Mouse (Mus musculus) kidney, postnatal 36 days (tissue): ENCODE results near the gene Ajuba.
"Not testable (repeated sequence)": the region's sequence is repeated elsewhere in the genome, so short reads cannot be mapped to it uniquely, and the experiment has no call there.

Source experiments
- DNase-seq, 2 experiments: peaks; one replicate each; pipeline ENCODE4 v3.0.0; 2021 to 2022; ENCODE audit warnings: mixed read lengths in 2 of 2

Gene Ajuba

DNA sequence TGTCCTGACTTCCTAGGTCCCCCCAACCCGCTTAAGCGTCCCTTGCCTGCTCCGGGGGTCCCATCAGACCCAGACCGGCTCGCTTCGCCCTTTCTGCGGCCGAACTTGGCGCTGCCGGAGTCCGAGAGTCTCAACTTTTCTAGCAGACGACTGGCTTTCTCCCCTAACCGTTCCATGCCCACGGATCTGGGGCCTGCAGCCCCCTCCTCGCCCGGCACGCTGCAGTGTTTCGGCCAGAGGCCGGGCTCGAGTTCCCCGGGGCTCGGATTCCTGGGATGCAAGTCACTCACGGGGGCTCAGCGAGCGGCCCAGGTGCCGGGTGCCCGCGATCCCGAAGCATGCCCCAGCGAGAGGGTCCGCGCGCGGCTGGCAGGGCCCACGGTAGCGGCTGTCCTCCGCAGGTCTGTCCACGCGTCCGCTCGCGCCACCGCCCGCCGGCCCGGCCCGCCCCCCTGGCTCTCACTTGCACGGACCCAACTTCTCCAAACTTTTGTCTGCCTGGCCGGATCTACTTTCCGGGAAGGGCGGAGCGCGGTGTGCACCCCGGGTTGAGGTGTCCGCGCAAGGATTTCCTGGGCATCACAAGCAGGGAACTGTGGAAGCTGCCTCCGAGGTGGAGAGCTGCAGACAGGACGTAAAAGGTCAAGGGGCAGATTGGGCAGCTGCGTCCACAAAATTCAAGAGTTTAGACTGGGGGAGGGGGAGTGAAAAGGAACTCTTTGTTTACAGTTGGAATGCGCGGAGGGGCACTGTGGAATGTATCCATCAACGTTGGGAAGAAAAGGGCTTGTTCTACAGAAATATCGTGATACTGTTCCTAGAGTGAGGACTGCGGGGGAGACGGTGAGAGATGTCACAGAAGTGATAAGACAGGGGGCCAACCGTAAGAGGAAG is at the start of gene Ajuba:
Ajuba (minus strand) TSS at position 470 of the 894 bp plus-strand sequence.
- DNase-seq, result peak; percentile 94

DNA sequence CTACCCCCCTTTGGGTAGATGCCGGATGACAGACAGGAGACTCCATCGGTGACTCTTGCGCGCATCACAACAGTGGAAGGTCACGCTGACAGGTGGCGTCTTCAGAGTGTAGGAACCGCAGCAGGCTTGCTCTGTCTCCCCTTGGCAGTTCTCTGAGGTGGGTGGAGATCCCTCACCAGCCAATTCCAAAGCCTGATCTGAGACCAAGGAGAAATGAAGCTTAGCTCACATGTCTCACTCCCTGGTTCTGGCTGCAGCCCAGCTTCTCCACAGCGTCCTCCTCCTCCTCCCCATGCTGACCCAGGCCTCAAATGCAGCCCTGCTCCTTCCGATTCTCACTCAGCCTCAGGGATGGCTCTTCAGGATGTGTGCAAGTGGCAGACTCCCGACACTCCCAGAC is 47.6 kb upstream of the Ajuba start:
- DNase-seq, result no peak

DNA sequence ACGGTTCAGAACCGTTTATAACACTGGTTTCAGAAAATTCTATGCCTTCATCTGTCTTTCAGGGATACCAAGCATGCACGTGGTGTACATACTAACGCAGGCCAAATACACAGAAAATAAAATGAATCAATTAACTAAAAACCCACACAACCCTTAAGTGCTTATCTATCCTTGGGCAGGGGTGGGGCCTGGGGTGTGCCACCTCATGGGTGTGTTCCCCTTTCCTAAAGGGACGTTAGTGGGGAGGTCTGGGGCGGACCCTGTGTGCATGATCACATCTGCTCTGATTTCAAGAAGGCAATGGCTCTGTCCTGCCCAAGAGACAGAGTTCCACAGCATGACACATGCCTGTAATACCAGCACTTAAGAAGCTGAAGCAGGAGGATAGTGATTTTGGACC is 46.0 kb upstream of the Ajuba start:
- DNase-seq, result no peak

DNA sequence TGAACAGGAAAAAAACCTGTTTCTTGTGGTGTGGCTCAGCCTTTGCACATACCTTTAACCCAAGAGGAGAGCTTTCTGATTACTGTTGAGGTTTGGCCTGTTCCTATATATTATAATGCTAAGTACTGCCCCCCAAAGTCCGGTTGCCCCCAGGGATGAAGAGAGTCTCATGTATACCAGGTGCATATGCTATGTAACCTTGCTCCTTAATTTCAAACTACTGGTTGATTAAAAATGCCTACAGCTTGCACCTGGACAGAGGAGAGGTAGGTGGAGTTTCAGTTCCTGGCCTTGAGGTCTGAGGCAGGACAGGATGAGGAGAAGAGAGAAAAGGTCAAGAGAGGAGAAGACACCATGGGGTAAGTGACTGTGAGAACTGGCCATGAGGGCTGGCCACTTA is 43.8 kb upstream of the Ajuba start, which contains the start of gene Psmb11:
Psmb11 (plus strand) TSS at position 301 of the 400 bp plus-strand sequence.
- DNase-seq, result no peak

DNA sequence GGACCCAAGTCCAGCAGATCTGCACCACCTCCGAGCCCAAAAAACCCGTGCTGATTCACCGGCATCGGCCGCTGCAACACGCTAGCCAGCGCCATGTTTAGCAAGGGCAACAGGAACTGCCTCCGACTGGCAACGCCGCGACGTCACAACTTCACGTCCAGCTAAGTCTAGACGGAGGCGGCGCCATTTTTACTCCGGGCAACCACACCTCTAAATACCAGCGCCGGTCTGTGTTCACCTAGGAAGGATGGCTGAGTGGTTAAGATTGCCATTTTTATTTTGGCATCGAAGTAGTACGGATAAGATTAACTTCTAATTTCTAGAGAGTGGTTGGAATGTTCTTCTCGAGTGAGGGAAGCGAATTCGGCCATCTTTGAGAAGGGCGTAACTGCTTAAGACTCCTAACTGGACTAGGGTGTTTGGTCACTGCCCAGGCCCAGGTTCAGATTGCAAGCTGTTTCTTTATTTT is 40.6 kb upstream of the Ajuba start, which contains the start of gene Psmb5:
Psmb5 (minus strand) TSS at position 126 of the 469 bp plus-strand sequence.
- peak; percentile 92 for DNase-seq

DNA sequence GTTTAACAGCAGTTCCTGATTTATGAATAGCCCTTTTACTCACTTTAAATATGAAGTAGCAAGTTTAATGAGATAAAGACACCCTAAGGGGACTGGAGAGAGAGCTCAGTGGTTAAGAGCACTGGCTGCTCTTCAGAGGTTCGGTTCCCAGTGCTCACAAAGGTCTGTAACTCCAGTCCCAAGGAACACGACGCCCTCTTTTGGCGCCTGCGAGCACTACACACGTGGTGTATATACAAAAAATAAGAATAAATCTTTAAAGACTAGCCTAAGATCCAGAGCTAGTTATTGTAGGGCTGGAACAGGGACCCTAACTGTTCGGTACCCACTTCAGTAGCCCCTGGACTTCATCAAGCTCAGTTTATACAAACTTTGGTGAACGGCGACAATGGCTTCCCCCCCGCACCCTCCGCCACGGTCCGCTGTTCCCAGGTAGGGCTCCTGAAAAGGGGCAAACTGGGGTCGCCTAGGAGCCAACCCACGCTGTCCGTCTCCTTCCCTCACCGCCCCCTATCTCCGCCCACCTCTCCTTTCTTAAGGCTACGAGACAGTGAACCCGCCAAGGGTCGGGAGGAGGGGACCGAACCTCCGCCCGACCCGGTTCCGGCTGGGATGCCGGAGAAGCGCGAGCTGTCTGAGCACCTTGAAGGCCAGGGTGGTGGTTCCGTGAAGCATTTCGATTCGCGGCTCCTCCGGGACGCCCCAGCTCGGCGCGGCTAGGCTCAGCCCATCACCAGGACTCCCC is 40.0 kb upstream of the Ajuba start:
- DNase-seq, result peak in 1 of 2 experiments; percentile 34

DNA sequence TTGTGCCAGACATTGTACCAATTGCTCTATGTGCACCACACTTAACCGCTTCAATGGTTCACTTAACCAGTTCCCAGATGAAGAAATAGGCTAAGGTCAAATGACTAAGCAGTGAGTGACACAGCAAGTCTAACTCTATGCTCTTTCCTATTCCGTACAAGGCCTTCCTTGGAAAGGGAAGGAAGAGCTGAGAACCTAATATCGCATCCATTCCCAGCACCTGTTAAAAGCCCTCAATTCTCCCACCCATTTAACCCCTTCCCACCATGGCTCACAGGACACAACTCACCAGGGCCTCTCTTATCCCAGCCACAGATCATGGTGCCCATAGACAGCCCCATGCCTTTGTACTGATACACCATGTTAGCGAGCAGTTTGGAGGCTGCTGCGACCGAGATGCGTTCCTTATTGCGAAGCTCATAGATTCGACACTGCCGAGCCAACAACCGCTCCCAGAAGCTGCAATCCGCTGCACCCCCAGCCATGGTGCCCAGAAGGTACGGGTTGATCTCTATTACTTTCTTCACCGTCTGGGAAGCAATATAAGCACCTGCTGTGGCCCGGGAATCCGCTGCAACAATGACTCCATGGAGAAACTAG is 39.0 kb upstream of the Ajuba start:
- DNase-seq, result no peak

DNA sequence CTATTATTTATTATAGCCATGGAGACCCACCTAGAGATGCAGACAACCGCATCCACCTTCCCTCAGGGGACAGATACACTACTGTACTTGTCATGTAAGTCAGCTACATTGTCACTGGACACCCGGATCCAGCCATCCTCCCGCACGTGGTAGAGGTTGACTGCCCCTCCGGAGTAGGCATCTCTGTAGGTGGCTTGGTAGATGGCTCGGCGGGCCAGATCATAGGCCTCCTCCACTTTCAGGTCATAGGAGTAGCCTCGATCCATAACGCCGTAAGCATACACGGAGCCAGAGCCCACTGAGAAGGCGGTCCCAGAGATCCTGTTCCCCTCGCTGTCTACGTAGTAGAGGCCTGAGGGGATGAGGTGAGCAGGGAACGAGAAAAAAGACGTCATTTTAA is 36.8 kb upstream of the Ajuba start:
- DNase-seq, result not testable (repeated sequence)

DNA sequence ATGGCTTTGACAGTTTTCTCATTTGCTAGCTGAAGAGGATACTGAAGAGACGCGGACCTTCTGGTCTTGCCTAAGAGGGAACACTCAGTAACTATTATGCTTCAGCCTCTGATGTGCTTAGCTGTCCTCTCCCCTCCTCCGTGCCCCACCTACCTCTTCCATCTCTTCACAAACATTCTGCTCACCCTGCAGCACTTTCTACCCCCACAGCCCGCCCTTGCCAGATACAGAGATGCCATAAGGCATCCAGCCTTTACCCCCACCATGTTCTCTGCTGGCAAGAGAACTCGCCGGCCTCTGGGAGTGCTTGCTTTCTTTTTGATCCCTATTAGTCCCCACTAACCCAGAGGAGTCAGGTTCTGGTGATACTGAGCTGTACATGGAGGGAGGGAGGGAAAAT is 33.3 kb upstream of the Ajuba start:
- no peak for DNase-seq

DNA sequence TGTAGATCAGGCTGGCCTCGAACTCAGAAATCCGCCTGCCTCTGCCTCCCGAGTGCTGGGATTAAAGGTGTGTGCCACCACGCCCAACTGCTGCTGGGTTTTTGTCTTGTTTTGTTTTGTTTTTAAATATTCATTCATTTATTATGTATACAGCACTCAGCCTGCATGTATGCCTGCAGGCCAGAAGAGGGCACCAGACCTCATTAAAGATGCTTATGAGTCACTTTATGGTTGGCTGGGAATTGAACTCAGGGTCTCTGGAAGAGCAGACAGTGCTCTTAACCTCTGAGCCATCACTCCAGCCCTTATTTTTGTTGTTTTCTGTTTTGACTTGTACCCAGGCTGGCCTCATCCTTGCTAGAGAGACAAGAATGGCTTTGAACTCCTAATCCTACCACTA is 32.6 kb upstream of the Ajuba start:
- DNase-seq, result peak in 1 of 2 experiments; percentile 63

DNA sequence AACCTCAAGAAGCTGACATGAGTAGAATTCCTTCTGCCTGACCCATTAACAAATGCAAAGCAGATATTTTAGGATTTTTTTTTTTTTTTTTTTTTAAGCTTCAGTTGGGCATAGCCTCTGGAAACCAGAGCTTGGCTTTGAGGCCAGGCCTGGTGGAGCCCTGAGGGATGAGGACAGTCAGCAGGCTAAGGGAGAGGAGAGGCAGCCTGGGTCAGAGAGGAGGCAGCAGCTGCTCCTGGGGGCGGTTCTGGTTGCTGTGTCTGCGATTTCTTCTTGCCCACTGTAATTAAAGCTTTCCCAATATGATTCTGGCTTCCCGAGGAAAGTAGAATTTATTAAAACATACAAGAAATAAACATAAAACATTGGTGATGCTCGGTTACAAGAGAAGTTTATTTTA is 31.9 kb upstream of the Ajuba start:
- no peak for DNase-seq

DNA sequence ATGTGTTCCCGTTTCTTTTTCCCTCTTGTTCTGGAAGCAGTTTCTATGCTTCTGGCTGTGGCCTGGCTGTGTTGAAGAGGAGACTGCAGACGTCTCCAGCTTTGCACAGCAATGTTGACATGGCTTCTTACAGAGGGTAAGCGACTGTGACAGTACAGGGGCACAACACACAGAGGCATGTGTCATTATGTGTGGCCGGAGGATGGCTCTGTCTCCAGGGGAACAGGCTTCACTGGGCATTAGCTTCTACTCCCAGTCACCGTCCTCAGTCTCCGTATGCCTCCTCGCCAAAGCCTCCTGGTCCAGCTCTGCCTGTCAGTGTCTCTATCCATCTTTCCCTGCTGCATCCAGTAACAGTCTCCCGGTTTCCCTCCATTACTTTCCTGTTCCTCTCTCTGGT is 29.9 kb upstream of the Ajuba start:
- DNase-seq, result no peak

DNA sequence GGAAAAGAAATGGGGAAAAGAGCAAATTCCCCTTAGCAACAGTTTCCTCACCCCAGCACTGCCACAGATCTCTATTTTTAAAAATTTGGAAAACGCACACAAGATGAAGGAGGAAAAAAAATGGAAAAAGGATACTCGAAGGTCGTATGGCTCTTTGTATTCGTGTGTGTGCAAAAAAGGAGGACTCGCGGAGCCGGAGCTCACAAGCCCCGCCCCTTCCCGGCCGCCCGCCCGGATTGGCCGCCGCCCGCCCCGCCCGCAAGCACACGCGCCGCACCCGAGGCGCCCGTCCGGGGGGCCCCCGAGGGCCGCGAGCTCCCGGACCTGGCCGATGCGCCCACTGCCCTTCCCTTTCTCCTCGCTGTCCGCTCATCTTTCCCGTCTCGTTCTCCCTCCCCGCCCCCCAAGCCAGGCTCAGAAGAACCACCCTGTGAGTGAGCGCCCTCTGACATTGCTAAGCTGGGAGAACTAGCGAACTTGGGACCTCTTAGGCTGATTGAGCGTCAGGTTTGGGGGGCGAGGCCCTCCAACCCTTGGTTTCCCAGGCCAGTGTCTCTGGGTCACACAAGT is 28.5 kb upstream of the Ajuba start, which contains the start of gene 4931414P19Rik:
4931414P19Rik (minus strand) TSS at position 242 of the 570 bp plus-strand sequence.
- DNase-seq, result peak; percentile 86 to 95

DNA sequence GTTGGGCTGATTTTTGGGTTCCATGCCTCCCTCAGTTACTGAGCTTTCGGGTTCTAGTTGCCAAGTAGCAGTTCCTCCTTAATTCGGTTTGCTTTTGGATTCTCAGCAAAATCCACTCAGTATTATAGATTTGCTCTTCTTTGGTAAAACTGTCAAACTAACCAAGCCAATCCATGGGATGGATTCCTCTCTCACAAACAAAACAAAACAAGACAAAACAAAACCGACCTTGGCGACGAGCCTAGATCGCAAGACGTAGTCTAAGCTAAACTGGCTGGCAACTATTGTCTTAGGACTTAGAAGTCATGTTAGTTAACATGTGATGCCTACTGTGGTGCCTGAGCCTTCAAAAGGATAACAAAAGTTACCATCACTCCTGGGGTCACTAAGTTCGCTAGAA is 26.3 kb upstream of the Ajuba start:
- no peak for DNase-seq

DNA sequence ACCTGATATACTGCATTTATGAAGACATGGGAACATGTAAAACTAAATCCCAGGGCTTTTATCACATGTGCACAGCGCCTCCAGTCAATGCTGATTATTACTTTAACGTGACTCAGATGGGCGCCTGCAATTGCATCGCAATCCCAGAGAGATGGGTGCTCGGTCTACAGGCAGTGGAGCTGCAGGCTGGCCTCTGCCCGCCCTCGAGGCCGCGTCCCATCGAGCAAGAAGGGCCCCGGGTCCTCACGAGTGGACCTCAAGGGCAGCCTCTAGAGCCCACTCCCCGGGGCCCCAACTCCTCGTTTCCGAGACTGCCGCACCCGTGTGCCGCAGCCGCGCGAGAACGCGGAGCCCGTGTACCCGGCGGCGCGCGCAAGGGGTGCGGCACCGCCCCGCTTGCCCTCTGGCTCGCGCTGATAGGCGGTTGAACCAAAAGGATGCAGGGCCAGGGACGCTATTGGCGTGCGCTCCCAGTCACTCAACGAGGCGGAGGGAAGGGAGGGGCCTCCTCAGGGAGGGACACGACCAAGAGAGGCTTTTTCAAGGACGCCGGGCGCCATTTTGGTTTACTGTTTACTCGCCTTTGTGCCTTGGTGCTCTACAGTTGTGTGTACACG is 25.8 kb upstream of the Ajuba start:
- peak; percentile 97 to 98 for DNase-seq

DNA sequence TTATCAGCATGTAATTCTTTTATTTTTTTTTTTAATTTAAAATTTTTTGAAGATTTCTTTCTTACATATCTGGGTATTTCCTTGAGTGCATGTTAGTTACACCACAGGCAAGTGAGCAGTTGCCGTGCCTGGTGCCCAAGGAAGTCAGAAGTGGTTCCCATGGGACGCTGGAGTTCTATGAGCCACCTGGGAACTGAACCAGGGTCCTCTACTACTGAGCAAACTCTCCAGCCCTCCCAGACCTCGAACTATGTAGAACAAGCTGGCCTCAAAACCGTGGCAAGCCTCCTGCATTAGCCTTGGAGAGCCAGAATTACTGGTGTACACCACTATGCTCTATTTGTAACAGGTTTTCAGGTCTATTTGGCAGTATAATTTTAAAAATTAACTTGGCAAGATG is 25.3 kb upstream of the Ajuba start:
- peak in 1 of 2 experiments; percentile 14 for DNase-seq

DNA sequence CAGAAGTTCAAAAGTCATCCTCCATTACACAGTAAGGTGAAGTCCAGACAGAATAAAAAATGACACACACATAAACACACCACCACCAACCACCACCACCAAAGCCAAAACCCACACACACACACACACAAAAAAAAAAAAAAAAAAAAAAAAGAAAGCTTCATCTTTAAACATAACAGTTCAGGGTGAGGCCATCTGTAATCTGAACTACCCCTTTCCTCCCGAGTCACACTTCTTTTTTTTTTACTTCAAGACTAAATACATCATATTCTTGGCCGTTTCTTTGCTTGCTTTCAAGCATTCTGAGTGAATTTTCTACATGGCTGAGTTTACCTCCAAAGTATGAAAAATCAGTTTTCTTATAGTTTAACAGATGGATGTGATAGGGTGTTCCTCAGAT is 24.2 kb upstream of the Ajuba start:
- DNase-seq, result no peak

DNA sequence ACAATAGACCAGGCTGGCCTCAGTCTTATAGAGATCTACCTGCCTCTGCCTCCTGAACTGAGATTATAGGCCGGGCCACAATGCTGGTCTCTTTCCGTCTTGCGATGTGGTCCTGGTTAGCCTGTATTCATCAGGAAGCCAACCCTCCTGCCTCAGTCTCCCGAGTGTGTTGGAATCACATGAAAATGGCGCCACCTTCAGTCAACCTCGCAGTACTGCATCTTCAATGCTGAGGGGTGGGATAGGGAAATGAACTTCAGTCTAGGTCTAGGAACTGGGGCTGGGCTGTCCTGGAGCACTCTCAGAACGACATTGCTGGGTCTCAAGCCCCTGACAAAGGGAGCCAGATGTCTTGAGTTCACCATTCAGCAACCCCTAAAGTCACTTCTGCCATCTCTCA is 19.7 kb upstream of the Ajuba start:
- DNase-seq, result peak in 1 of 2 experiments; percentile 44

DNA sequence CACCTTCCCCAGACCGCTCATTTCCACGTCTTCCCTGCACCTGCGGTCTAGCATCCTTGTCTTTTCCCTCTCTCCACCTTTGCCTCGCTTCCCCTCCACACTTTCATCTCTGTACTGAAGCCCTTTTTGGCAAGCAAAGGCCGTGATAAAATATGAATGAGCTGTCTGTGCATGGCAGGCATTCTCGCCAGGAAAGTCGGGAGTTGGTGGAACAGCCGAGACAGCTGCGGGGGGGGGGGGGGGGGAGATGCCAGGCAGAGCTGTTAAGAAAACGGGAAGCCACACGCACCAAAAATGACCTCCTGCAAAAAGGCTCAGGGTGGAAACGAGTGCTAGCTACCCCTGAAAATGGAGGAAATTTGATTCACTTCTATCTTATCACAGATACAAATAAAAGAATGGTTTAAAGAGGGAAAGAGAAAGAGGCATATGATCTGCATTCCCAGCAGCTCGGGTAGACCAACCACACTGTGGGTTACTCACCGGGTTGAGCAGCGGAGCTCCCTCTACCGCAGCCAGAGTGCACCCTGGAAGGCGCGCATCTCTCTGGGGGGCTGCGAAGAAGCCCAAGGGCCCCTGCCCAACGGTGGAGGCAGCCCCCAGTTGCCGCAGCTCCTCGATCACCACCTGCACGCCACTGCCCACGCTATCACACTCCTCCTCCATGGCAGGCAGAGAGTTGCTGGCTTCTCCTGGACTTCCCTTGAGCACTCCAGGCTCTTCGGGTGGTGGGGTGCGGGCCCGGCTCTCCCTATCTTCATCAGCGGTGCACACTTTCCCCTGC is 17.5 kb upstream of the Ajuba start:
- DNase-seq, result no peak

DNA sequence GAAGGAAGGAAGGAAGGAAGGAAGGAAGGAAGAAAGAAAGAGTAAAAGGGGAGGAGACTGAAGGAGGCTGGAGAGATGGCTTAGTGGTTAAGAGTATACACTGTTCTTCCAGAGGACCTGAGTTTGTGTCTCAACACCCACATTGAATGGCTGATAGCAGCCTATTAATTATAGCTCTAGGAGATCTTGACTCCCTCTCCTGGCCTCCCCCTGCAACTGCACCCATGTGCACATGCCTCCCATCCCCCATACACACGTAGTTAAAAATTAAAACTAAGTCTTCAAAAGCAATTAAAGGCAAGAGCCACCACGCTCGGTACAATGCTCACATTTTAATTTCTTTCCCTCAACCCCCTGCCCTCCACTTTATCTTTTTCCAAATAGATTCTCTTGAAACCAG is 16.7 kb upstream of the Ajuba start:
- DNase-seq, result no peak

DNA sequence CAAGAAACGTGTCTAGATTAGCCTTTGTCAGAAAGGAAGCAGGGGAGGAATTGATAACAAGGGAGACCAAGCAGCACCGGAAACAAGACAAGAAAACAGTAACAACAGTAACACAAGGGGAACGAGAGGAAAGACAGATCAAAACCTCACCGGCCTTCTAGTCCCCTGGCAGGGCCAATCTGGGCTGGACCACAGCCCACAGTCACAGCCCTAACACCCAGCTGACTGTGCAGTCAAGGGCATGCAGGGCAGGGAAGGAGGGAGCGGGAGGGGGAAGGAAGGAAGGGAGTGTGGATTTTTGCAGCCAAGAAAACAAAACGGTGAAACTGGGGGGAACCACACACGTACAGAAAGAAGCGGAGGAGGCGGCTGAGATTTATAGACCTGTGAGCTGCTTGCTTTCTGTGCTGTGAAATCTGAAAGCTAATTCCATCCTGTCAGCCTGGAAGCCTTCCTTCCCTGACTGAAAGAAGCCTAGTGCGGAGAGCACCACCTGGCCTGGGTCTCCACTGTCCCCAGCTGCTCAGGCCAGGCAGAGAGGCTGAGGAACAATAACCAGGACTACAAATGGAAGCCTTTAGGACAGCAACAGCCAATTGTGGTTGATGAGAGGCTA is 15.1 kb upstream of the Ajuba start:
- peak; percentile 33 to 60 for DNase-seq
